Mouse (Mus musculus) lung, adult 18-20 months (tissue): ENCODE measurements around the gene Epha6.

Experiments
- DNase-seq, 2 experiments: peaks; one replicate each; pipeline ENCODE4 v3.0.0; 2022; ENCODE audit warnings: mixed read lengths in 2 of 2

Epha6 gene

DNA sequence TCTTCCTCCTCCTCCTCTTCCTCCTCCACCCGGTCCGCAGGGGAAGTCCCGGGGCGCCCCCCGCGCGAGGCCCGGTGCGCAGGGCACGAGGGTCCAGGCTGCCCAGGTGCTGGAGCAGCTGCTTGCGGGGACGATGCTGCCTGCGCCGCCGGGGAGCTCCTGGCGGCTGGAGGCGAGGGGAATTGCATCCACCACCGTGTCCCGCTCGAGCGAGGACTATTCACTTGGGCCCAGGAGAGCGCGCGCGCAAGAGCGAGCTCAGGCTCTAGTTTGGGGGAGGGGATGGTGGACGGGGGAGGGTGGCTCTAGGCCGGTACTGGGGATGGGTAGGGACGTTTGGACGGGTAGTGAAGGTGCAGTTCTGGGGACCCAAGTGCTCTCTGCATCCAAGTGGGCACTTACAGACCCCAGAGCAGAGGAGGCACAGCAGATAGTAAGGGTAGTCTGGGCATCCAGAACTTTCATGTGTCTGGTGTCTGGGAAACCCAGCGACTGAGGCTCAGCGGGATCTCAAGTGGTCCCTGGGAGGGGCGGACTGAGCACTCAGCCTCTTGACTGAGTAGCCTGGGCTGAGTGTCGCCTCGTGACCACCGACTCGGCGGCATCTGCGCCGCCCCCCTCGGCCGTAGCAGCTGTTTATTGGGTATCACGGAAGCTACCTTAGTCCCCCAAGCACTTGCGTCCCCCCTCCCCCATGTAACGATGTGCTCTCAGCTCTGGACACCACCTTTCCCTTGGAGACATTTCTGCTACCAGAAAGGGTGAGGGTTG, at the start of gene Epha6:
Gene Epha6, minus strand, starts transcription at position 471 of the 771 bp plus-strand sequence.
- no peak for DNase-seq

DNA sequence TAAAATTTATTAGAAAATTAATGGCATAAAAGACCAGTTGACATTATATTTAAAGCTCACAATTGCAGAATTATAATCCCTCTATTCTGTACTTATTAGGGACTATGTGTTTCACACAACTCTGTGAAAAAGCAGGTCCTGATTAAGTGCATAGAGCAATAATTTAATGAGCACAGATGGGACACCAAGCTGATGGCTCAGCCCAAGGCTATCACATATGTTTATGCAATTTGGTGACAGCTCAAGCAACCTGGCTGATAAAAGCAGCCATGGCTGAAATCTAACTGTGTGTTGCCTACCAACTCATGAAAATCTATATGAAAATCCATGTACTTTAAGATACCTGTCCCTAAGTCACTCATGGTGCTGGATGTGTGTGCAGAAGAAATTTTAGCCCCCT, 46.4 kb upstream of the Epha6 start:
- no peak for DNase-seq

DNA sequence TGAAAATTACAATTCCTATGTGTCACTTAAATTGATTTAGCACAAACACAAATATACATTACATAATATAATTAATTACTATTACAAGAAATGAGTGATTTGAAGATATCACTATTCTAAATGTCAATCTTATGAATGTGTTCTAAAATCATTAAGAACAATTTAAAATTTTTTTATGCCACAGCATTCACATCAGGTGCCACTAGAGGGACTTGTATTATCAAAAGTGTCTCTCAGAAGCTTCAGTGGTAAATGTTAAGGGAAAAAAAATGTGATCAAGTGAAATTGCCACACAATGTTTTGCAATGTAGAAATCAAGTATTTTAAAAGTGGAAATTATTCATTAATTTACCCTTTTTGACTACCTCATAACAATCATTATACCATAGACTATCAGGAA, 22.8 kb upstream of the Epha6 start:
- DNase-seq = no peak

- DNase-seq = no peak
Observed at GRCm38 (mm10) chr16:60605832-60606583, 677 bp upstream of the Epha6 start.

GRCm38 (mm10) chr16:60604613-60605012, 718 bp downstream of the Epha6 start:
- DNase-seq = no peak

DNA sequence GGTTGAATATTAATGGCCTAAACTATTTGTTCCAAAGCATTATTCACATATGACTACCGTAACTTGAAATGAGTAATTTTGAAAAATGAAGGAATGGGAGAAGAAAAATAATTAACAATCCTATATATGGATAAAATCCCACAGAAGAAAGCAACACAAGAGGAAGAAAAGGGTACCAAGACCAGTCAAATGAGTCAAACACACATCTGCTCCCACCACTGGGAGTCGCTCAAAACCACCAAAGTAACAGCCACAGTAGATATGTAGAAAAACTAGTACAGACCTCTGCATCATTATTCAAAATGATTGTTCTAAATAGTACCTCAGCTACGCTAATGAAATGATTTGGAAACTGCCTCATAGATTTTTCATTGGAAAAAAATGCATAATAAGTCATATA, 20.0 kb downstream of the Epha6 start:
- DNase-seq = no peak

DNA sequence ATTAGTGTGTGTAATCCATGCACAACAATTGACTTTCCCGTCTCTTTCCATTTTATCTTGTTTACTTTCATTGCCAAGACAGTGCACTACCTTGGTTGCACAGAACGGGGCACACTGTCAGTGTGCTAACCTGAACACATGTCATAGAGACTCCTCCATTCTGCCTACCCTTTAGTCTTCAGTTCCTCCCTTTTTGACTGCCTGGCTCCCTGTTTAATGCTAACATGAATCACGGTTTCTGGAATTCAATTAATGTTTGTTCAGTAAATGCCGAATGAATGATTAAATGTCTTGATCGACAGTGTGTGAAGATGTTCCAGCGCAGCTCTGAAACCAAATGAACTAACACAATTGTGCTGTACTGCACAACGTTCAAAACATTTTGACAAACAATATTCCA, 20.6 kb downstream of the Epha6 start:
- DNase-seq = no peak

DNA sequence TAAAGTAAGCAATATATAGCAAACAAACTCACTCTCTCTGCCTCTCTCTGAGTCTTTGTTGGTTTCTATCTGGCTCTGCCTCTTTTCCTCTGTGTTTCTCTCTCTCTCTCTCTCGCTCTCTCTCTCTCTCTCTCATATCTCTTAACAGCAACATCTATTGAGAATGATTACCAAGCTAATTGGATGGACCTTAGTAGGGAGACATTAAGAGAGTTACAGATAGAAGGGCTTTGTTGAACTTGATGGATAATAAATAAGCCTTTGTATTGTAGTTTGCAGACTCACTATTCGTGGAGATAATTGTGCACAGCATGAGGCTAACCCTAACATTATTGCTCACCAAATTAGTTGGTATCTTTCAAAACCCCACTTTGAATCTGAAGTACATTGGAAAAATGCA, 34.8 kb downstream of the Epha6 start:
- no peak for DNase-seq

DNA sequence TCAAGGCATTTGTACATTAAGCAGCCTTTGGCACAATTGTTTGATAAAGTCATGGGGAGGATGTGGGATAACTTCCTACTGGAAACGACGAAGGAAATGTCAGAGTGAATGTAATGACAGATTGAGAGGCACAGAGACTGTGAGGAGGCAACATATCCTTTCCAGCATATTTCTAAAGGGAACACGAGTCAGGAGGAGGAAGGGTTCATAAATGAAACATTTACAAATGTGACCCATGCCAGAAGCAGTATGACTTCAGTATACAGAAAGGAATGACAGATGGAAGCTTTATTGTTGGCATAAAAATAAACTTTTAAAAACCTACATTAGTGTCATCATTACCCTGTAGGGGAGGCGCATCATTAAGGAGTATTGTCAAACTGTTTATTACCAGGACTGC, 60.9 kb downstream of the Epha6 start:
- DNase-seq = no peak

DNA sequence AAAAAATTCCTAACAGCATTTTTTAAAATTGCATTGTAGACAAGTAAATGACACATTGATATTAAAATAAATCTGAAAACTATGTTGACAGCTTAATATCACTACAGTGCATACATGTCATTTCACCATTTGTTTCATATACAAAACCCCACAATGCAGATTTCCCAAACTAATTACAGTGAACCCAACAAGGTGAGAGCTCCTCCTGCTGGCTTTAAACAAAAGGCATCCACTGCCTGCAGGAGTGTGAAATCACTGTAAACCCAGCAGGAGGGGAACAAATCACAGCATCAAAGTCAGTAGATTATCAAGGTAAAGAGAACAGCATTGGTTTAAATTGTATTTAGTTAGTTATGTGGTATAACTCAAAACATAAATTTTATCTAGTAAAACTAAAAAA, 67.1 kb downstream of the Epha6 start:
- DNase-seq = no peak

DNA sequence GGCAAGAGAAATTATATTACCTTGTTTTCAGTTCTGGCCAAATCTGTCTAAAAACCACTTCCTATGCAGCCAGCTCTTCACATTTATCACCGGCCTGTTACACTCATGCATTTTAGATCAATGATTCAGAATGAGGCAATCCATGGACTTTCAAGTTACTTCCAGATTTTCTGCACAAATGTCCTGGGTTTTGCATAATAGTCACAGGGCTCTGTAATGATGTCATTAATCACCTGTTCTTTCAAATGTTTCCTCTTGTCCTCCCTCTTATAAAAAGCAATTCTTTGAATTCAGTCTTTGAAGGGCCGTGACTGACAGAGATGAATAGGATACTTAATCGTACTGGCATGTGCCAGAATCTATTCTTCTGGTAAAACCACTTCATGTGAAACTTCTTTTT, 95.6 kb downstream of the Epha6 start:
- DNase-seq = no peak

- DNase-seq = no peak
Observed at GRCm38 (mm10) chr16:60499567-60499966, 105.8 kb downstream of the Epha6 start.

GRCm38 (mm10) chr16:60475776-60476175, 129.6 kb downstream of the Epha6 start:
- DNase-seq = no peak

GRCm38 (mm10) chr16:60468200-60468785, 137.0 kb downstream of the Epha6 start:
- DNase-seq = no peak

DNA sequence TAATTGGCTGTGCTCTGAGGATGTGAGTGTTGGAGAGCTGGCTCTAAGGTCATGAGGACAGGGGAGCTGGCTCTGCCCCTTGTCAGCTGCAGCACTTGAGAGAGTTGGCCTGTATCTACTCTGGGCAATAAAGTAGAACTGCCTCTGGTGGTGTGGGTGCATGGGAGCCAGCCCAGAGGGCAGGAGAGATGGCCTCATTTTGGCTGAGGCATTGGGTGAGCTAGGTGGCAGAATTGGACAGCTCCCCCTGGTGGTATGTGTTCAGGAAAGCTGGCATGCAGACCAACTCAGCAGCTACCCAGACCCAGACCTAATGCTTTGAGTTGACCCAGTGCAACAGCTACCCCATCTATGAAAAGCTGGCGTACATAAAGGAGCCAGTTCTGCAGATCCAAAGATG, 170.0 kb downstream of the Epha6 start:
- no peak for DNase-seq

DNA sequence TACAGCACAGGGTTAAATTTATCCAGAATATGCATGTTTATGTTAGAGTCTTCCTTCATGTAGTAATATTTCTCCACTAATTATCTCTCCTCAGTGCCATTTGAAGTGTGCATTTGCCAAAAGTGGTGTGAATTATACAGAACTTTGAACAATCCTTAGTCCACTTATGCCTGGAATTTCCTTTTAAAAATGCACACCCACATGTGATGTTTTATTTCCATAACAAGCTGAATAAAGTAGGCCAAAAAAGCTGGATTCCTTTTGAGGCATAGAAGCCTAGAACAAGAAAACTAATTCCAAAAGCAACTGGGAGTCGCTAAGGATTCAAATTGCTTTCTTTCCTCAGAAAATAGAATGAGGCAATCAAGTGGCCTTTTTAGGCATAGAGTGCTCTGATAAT, 171.1 kb downstream of the Epha6 start:
- DNase-seq = no peak

DNA sequence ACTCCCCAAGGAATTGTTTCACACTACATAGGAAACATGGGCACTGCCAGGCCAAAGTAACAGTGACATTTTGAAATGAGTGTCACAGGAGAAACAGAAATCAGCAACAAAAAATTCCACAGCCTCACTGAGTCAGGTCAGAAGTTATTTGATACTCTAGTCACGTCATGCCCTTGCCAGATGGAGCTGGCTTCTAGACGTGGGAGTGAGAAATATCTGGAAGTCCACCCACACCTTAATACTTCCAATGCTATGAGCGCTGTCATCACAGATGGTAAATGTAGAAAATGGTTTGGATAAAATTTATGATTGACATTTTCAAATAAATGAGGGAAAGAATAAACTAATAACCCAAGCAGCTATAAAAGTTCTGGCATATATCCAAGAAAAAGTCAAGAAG, 210.0 kb downstream of the Epha6 start:
- DNase-seq = no peak

GRCm38 (mm10) chr16:60392961-60393360, 212.4 kb downstream of the Epha6 start:
- no peak for DNase-seq

- no peak for DNase-seq
Observed at GRCm38 (mm10) chr16:60375147-60375546, 230.2 kb downstream of the Epha6 start.

- no peak for DNase-seq
Observed at GRCm38 (mm10) chr16:60283963-60284362, 321.4 kb downstream of the Epha6 start.

- DNase-seq = no peak
Observed at GRCm38 (mm10) chr16:60274109-60274508, 331.2 kb downstream of the Epha6 start.

DNA sequence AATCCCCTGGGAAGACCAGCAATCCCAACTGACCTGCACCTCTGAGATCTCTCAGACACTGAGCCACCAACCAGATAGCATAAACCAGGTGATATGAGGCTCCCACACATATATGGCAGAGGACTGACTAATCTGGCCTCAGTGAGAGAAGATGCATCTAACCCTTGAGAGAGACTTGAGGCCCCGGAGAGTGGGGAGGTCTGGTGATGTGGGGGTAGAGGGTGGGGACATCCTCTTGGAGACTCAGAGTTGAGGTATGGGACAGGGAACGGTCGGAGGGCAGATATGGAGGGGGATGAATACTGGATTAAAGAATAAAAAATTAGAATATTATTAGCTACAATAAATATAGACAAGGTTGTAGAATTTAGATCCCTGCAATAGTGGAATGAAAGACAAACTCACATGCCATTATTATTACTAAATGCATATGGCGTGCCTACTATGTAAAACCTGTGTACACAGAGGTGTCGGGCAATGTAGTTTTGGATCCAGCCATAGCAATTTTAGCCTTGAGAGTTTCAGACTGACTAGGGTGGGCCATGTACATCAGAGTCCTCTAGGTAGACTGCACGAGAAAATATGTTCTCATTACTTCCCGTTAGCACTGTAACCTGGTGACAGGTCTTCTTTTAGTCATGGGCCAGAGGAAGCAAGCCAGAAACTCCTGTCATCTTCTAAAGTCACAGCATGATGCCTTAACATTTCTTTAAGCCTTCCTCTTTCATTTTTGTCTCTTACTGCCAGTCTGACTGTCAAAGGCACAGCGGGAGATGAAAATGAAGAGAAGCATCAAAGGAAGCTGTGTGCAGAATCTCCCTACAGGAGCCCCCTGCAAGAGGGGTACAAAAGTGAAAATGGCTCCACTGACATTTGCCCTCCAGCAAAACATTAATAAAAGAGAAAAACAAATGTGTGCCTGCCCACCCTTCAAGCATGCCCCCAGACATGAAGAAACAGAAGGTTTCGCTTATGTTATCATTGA, 338.7 kb downstream of the Epha6 start:
- no peak for DNase-seq
